Mouse (Mus musculus) hindbrain, embryonic 13.5 days (tissue): ENCODE results near the gene Pik3r5. TPM values are rescaled to one million over a fixed set of nuclear protein-coding genes. Genes with fewer than 3 reads are reported as not detected.

Source experiments
- ATAC-seq: fragments of 200-750 bp; cut with Nextera tagmentation; 2 replicates; pipeline ENCODE4 v1.8.0; 2017; ENCODE audit warnings: moderate TSS enrichment; ENCODE audit not compliant: low FRiP score
- H3K27ac ChIP-seq: fragments of 300-500 bp; sonication (generic); 2 replicates; pipeline ENCODE4 v1.5.1; 2015; ENCODE audit warnings: inconsistent platforms, mild to moderate bottlenecking, moderate library complexity
- H3K27me3 ChIP-seq: fragments of 300-500 bp; sonication (generic); 2 replicates; pipeline ENCODE4 v1.6.1; 2015; ENCODE audit warnings: mild to moderate bottlenecking, inconsistent platforms
- H3K36me3 ChIP-seq: fragments of 300-500 bp; sonication (generic); 2 replicates; pipeline ENCODE4 v1.6.1; 2015; ENCODE audit warnings: mild to moderate bottlenecking, inconsistent platforms
- H3K4me1 ChIP-seq: fragments of 300-500 bp; sonication (generic); replicated peaks from 2 replicates; pipeline ENCODE4 v1.6.1; 2015; ENCODE audit warnings: inconsistent platforms
- H3K4me2 ChIP-seq: fragments of 300-500 bp; sonication (generic); 2 replicates; pipeline ENCODE4 v1.6.1; 2015; ENCODE audit warnings: inconsistent platforms, mild to moderate bottlenecking, moderate library complexity
- H3K4me3 ChIP-seq: fragments of 300-500 bp; sonication (generic); 2 replicates; pipeline ENCODE4 v1.5.1; 2015; ENCODE audit warnings: mild to moderate bottlenecking, inconsistent platforms
- H3K9ac ChIP-seq: fragments of 300-500 bp; sonication (generic); 2 replicates; pipeline ENCODE4 v1.6.1; 2015; ENCODE audit warnings: mild to moderate bottlenecking, inconsistent platforms
- H3K9me3 ChIP-seq: fragments of 300-500 bp; sonication (generic); 2 replicates; pipeline ENCODE4 v1.6.1; 2016; ENCODE audit warnings: inconsistent platforms
- WGBS: fragments of 180-500 bp; shearing (Covaris S2); methylation state at CpG from one replicate; pipeline ENCODE4 v1.1.7; 2015; 5-methylcytosine and 5-hydroxymethylcytosine counted together
- polyA plus RNA-seq: library from polyadenylated mRNA; unstranded; fragments of >200 nt; fragmentation: Nextera tagmentation; extraction: Ambion mirVana; gene quantifications from 2 replicates; pipeline ENCODE4 v1.2.1, GENCODE M21; 2015

Gene Pik3r5
- polyA plus RNA-seq, 1 experiment from 2014 or later, result 0.97 TPM

GRCm38 (mm10) chr11:68407266-68407926, 24.5 kb upstream of the Pik3r5 start:
- 50% methylated on average over 11 of the region's 11 CpGs for WGBS
- H3K9me3 ChIP-seq, result no peaks in the 10 kb centered on the region
- no peak for ATAC-seq
- peaks cover 52% of the 10 kb centered on the region for H3K27me3 ChIP-seq
- no peak overlapping the region for H3K9ac ChIP-seq
- H3K27ac ChIP-seq, result no peak overlapping the region
- no peaks in the 10 kb centered on the region for H3K4me1 ChIP-seq
- no peak overlapping the region for H3K4me3 ChIP-seq
- H3K36me3 ChIP-seq, result no peaks in the 10 kb centered on the region
- no peak overlapping the region for H3K4me2 ChIP-seq

DNA sequence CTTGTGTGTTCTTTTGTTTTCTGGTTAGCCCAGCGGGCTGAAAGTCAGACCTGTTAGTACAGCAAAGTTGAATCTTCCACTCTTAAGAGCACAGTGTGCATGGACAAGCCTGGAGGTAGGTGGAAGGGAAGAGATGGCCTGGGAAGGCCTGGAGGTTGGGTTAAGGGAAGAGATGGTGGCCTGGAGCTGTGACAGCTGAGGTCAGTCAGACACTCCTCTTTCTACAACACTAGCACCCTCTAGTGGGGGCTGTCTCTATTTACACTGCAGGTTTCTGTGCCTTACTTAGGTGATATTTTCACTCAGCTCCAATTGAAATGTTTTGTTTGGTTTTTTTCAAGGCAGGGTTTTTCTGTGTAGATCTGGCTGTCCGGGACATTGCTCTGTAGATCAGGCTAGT, 23.8 kb upstream of the Pik3r5 start:
- Histone ChIP-seq H3K36me3 (no peaks in the 10 kb centered on the region), H3K27me3 (peaks cover 44% of the 10 kb centered on the region), H3K9ac (no peak overlapping the region), H3K4me3 (no peak overlapping the region), H3K27ac (no peak overlapping the region), H3K4me1 (no peaks in the 10 kb centered on the region), H3K4me2 (no peak overlapping the region), H3K9me3 (no peaks in the 10 kb centered on the region)
- WGBS, result 56% methylated on average over 2 of the region's 2 CpGs
- ATAC-seq, result peak; percentile 36; the same call in 1 of the 2 replicates

DNA sequence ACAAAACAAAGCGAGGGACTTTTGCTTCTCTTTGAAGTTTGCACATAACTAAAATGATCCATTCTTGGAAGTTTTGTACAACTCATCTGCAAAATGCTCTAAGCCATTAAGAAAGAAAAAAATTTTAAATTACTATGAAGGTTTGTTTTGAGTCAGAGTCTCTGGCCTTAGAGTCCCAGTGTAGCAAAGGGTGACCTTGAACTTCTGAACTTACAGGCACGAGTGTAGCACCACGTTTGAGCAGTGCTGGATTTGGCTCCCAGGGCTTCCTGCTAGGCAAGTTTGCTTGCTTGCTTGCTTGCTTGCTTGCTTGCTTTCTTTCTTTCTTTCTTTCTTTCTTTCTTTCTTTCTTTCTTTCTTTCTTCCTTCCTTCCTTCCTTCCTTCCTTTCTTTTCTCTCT, 14.9 kb upstream of the Pik3r5 start:
- no peak for ATAC-seq
- WGBS, result 61% methylated on average over 3 of the region's 3 CpGs

GRCm38 (mm10) chr11:68417831-68418230, 14.1 kb upstream of the Pik3r5 start:
- Histone ChIP-seq H3K36me3 (no peaks in the 10 kb centered on the region), H3K27ac (no peak overlapping the region), H3K4me3 (no peak overlapping the region), H3K9me3 (peaks cover 8% of the 10 kb centered on the region; the same call in 1 of the 2 replicates), H3K4me1 (no peaks in the 10 kb centered on the region), H3K27me3 (0 out of 2 replicates have a peak, but pooled peaks cover 9% of the 10 kb centered on the region), H3K4me2 (no peak overlapping the region), H3K9ac (no peak overlapping the region)
- ATAC-seq, result no peak
- 48% methylated on average over 9 of the region's 9 CpGs for WGBS

More for the DNA sequence above, 14.9 kb upstream of the Pik3r5 start:
- no peak overlapping the region for H3K9ac ChIP-seq
- no peak overlapping the region for H3K4me3 ChIP-seq
- H3K4me2 ChIP-seq, result no peak overlapping the region
- H3K36me3 ChIP-seq, result no peaks in the 10 kb centered on the region
- H3K4me1 ChIP-seq, result no peaks in the 10 kb centered on the region
- 0 out of 2 replicates have a peak, but pooled peaks cover 9% of the 10 kb centered on the region for H3K27me3 ChIP-seq
- H3K9me3 ChIP-seq, result peaks cover 8% of the 10 kb centered on the region; the same call in 1 of the 2 replicates
- H3K27ac ChIP-seq, result no peak overlapping the region

- H3K4me3 ChIP-seq, result no peak overlapping the region
- H3K9me3 ChIP-seq, result no peaks in the 10 kb centered on the region
- H3K36me3 ChIP-seq, result no peaks in the 10 kb centered on the region
- peaks cover 19% of the 10 kb centered on the region for H3K4me1 ChIP-seq
- H3K4me2 ChIP-seq, result no peak overlapping the region
- H3K27ac ChIP-seq, result peak overlapping the region; percentile 48; the same call in 1 of the 2 replicates
- ATAC-seq, result peak; percentile 59
- no peak overlapping the region for H3K9ac ChIP-seq
- H3K27me3 ChIP-seq, result peaks cover 13% of the 10 kb centered on the region
- WGBS, result 18% methylated on average over 8 of the region's 8 CpGs
Observed at GRCm38 (mm10) chr11:68425492-68426315, 6.2 kb upstream of the Pik3r5 start.

- peak overlapping the region; percentile 48 for H3K27ac ChIP-seq
- no peaks in the 10 kb centered on the region for H3K36me3 ChIP-seq
- ATAC-seq, result no peak
- peaks cover 22% of the 10 kb centered on the region for H3K4me1 ChIP-seq
- no peak overlapping the region for H3K9ac ChIP-seq
- no peak overlapping the region for H3K4me3 ChIP-seq
- 80% methylated on average over 5 of the region's 5 CpGs for WGBS
- H3K4me2 ChIP-seq, result no peak overlapping the region
- H3K9me3 ChIP-seq, result no peaks in the 10 kb centered on the region
- peaks cover 20% of the 10 kb centered on the region for H3K27me3 ChIP-seq
Observed at GRCm38 (mm10) chr11:68427083-68427570, 4.8 kb upstream of the Pik3r5 start.

GRCm38 (mm10) chr11:68430662-68431061, 1.3 kb upstream of the Pik3r5 start:
- Histone ChIP-seq H3K4me2 (no peak overlapping the region), H3K27ac (no peak overlapping the region), H3K9ac (no peak overlapping the region), H3K9me3 (no peaks in the 10 kb centered on the region), H3K36me3 (no peaks in the 10 kb centered on the region), H3K4me3 (no peak overlapping the region), H3K27me3 (peaks cover 32% of the 10 kb centered on the region), H3K4me1 (peaks cover 21% of the 10 kb centered on the region)
- no peak for ATAC-seq
- 76% methylated on average over 5 of the region's 5 CpGs for WGBS

GRCm38 (mm10) chr11:68432361-68433021, 570 bp downstream of the Pik3r5 start:
- H3K9me3 ChIP-seq, result 0 out of 2 replicates have a peak, but pooled peaks cover 3% of the 10 kb centered on the region
- peaks cover 6% of the 10 kb centered on the region for H3K4me1 ChIP-seq
- H3K9ac ChIP-seq, result peak overlapping the region; percentile 24
- 43% methylated on average over 23 of the region's 23 CpGs for WGBS
- H3K27me3 ChIP-seq, result peaks cover 32% of the 10 kb centered on the region
- no peaks in the 10 kb centered on the region for H3K36me3 ChIP-seq
- peak overlapping the region; percentile 40 for H3K4me3 ChIP-seq
- no peak for ATAC-seq
- H3K4me2 ChIP-seq, result peak overlapping the region; percentile 54
- H3K27ac ChIP-seq, result no peak overlapping the region

GRCm38 (mm10) chr11:68433534-68433933, 1.6 kb downstream of the Pik3r5 start:
- Histone ChIP-seq H3K4me2 (no peak overlapping the region), H3K36me3 (no peaks in the 10 kb centered on the region), H3K4me3 (no peak overlapping the region), H3K27ac (no peak overlapping the region), H3K9me3 (0 out of 2 replicates have a peak, but pooled peaks cover 3% of the 10 kb centered on the region), H3K9ac (no peak overlapping the region), H3K4me1 (peaks cover 6% of the 10 kb centered on the region), H3K27me3 (peaks cover 32% of the 10 kb centered on the region)
- WGBS, result 92% methylated on average over 5 of the region's 5 CpGs
- ATAC-seq, result no peak

GRCm38 (mm10) chr11:68434697-68435096, 2.8 kb downstream of the Pik3r5 start:
- H3K4me2 ChIP-seq, result no peak overlapping the region
- WGBS, result 70% methylated on average over 2 of the region's 2 CpGs
- peaks cover 6% of the 10 kb centered on the region for H3K4me1 ChIP-seq
- no peak overlapping the region for H3K27ac ChIP-seq
- no peak overlapping the region for H3K4me3 ChIP-seq
- H3K36me3 ChIP-seq, result no peaks in the 10 kb centered on the region
- peaks cover 32% of the 10 kb centered on the region for H3K27me3 ChIP-seq
- H3K9me3 ChIP-seq, result 0 out of 2 replicates have a peak, but pooled peaks cover 3% of the 10 kb centered on the region
- no peak for ATAC-seq
- H3K9ac ChIP-seq, result no peak overlapping the region

GRCm38 (mm10) chr11:68435601-68436000, 3.7 kb downstream of the Pik3r5 start:
- Histone ChIP-seq H3K9me3 (0 out of 2 replicates have a peak, but pooled peaks cover 3% of the 10 kb centered on the region), H3K4me2 (no peak overlapping the region), H3K36me3 (no peaks in the 10 kb centered on the region), H3K27me3 (peaks cover 25% of the 10 kb centered on the region), H3K9ac (no peak overlapping the region), H3K4me1 (peaks cover 6% of the 10 kb centered on the region), H3K4me3 (no peak overlapping the region), H3K27ac (no peak overlapping the region)
- ATAC-seq, result no peak
- 93% methylated on average over 4 of the region's 4 CpGs for WGBS

- no peak overlapping the region for H3K27ac ChIP-seq
- peaks cover 17% of the 10 kb centered on the region for H3K27me3 ChIP-seq
- no peak overlapping the region for H3K9ac ChIP-seq
- WGBS, result 82% methylated on average over 5 of the region's 5 CpGs
- H3K4me1 ChIP-seq, result peaks cover 6% of the 10 kb centered on the region
- H3K9me3 ChIP-seq, result 0 out of 2 replicates have a peak, but pooled peaks cover 3% of the 10 kb centered on the region
- H3K4me2 ChIP-seq, result no peak overlapping the region
- H3K36me3 ChIP-seq, result no peaks in the 10 kb centered on the region
- no peak overlapping the region for H3K4me3 ChIP-seq
- ATAC-seq, result no peak
Observed at GRCm38 (mm10) chr11:68436376-68436775, 4.5 kb downstream of the Pik3r5 start.
